Mouse (Mus musculus) E14TG2a.4 (cell line): ENCODE results near the gene Gm28372.

Source experiments
- CTCF ChIP-seq: conservative IDR thresholded peaks from 2 replicates; pipeline ENCODE4 v1.5.1; 2014; ENCODE audit warnings: low read length
- NANOG ChIP-seq: IDR thresholded peaks from 2 replicates; pipeline ENCODE4 v1.6.1; 2014; ENCODE audit warnings: borderline replicate concordance, low read length, mixed read lengths
- POU5F1 ChIP-seq: IDR thresholded peaks from 2 replicates; pipeline ENCODE4 v1.6.1; 2014; ENCODE audit warnings: low read length, borderline replicate concordance

DNA sequence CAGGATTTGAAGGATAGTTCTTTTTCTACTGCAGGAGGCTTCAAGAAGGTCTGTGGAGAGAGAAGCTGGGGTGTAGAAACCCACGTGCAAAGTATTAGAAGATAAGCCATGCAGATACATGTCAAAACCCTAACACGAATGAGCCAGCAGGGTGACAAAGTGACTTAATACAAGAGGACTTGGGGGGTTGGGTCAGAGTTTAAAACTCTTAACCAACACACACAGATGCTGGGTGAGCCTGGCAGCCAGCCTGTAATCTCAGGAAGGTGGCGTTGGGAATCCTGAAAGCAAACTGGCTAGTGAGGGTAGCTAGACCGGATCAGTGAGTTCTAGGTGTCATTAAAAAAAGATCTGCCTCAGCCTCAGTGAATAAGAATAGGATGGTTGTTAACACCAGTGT is 37.7 kb upstream of the Gm28372 start:
- TF ChIP-seq CTCF = no peak
- TF ChIP-seq NANOG = no peak
- TF ChIP-seq POU5F1 = no peak
